Mouse (Mus musculus): ENCODE measurements around the gene Safb2. TPM values are rescaled to one million over a fixed set of nuclear protein-coding genes. Genes with fewer than 3 reads are reported as not detected.

The Safb2 gene
- polyA plus RNA-seq, 1 experiment from 2014 or later: 76.2 TPM

DNA sequence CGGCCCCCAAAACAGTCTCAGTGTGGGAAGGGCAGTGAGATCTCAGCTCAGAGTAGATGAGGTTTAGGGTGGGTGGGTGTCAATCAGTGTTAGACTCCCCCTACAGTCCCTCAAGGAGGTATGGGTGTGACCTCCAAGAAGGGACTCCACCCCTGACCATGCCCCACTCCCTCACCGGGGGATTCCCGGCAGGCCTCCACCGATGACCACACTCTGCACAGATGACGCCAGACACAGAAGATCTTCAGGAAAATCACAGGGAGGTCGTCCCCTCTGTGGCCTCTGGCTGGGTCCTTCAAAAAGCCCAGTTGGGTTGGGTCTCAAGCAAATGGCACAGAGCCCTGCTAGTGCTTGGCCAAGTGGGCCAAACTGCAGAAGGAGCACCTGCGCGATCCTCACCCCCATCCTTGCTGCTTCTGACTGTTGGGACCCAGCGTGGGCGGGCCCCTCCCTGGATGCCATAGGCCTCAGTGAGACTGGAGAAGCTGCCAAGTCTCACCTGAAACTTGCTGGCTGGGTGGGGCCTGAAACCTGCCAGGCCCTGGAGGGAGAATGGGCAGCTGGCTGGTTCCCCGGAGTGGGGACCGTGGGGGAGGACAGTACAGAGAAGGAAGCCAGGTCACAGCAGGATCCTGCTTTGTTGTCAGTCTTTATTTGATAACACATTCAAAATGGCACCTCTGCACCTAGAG lies 33.5 kb downstream of the Safb2 start:
- no peaks in the 10 kb centered on the region for H3K27me3 ChIP-seq
- no peak overlapping the region for H3K9ac ChIP-seq
- no peaks in the 10 kb centered on the region for H3K9me3 ChIP-seq
- ATAC-seq (ENCODE audit: low FRiP score): no peak
- no peaks in the 10 kb centered on the region for H3K36me3 ChIP-seq
- H3K4me3 ChIP-seq: no peak overlapping the region
- peak overlapping the region; percentile 92 for H3K27ac ChIP-seq
- peaks cover 52% of the 10 kb centered on the region for H3K4me1 ChIP-seq (replicated peaks)
- WGBS: 77% methylated on average over 12 of the region's 12 CpGs
- H3K4me2 ChIP-seq: no peak overlapping the region

- no peak overlapping the region for H3K9ac ChIP-seq
- no peak overlapping the region for H3K4me3 ChIP-seq
- no peaks in the 10 kb centered on the region for H3K9me3 ChIP-seq
- peaks cover 52% of the 10 kb centered on the region for H3K4me1 ChIP-seq (replicated peaks)
- 21% methylated on average over 4 of the region's 4 CpGs for WGBS
- no peak overlapping the region for H3K4me2 ChIP-seq
- H3K36me3 ChIP-seq: no peaks in the 10 kb centered on the region
- no peaks in the 10 kb centered on the region for H3K27me3 ChIP-seq
- no peak for ATAC-seq (ENCODE audit: low FRiP score)
- peak overlapping the region; percentile 52 for H3K27ac ChIP-seq
Observed at GRCm38 (mm10) chr17:56548605-56549105, 35.7 kb downstream of the Safb2 start.

DNA sequence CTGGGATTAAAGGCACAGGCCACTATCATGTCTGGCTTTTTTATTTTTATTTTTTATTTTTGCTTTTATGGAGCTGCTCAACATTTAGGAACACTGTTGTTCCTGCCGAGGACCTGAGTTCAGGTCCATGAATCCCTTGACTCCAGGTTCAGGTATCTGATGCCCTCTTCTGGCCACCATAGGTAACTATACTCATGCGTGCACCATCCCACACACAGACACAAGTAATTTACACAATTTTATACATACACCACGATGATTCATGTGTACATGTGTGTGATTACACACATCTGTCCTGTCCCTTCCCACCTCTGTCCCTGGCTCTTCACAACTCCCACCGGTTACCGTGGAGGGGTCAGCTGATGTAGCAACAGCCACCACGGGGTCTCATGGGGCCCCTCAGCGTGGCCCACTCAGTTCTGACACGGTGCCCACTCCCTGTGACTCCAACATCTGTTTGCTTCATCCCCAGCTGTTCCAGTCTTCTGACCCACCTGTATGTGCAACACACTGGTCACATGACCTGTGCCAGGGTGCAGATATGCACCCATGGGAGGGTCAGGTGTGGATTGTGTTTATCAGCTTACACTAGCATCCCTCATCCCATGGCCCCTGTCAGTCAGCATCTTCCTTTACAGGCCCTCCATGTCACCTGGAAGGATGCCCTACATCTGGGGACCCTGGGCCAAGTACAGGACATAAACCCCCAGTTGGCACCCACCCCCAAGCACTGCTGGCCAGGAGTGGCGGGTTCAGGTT lies 36.4 kb downstream of the Safb2 start:
- Histone ChIP-seq H3K36me3 (no peaks in the 10 kb centered on the region), H3K9ac (no peak overlapping the region), H3K4me2 (no peak overlapping the region), H3K27ac (peak overlapping the region; percentile 61), H3K27me3 (no peaks in the 10 kb centered on the region), H3K9me3 (no peaks in the 10 kb centered on the region), H3K4me1 (replicated peaks) (peaks cover 55% of the 10 kb centered on the region), H3K4me3 (no peak overlapping the region)
- 61% methylated on average over 9 of the region's 9 CpGs for WGBS
- no peak for ATAC-seq (ENCODE audit: low FRiP score)

DNA sequence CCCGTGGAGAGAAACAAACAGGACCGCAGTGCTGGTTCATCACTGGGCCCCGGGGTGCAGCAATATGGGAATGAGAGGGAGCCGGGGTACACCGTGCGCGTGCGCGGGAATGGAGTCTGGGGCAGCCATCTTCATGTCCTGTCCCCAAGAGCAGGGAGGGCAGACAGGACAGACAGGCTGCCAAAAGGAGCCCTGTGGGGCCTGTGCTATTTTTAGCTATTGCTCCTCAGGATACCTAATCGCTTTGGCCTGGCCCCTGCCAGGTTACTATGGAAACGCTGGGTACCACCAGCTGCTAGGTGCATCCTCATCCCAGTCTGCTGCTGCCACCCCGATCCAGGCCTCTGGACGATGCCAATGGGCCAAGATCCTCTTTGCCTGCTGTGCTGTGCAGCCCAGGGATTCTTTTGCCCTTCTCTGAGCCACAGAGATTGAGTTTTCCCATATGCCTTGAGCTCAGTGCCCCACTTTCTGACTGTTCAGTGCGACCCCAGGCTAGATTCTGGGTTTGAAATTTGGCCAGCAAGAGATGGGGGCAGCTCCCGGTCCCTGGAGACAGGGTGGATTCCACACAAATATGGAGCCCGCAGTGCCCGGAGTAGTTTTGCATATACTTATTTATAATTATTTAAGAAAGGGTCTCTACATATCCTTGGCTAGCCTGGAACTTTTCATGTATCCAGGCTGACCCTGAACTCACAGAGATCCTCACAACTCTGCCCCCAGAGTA lies 37.1 kb downstream of the Safb2 start:
- 50% methylated on average over 17 of the region's 17 CpGs for WGBS
- Histone ChIP-seq H3K4me3 (no peak overlapping the region), H3K9ac (0 out of 2 replicates have a peak overlapping the region, but pooled peaks have one; percentile 24), H3K9me3 (no peaks in the 10 kb centered on the region), H3K27ac (peak overlapping the region; percentile 61), H3K36me3 (no peaks in the 10 kb centered on the region), H3K27me3 (no peaks in the 10 kb centered on the region), H3K4me1 (replicated peaks) (peaks cover 56% of the 10 kb centered on the region), H3K4me2 (no peak overlapping the region)
- ATAC-seq (ENCODE audit: low FRiP score): no peak

- Histone ChIP-seq H3K9ac (0 out of 2 replicates have a peak overlapping the region, but pooled peaks have one; percentile 24), H3K4me2 (no peak overlapping the region), H3K4me3 (no peak overlapping the region), H3K4me1 (replicated peaks) (peaks cover 53% of the 10 kb centered on the region), H3K27me3 (no peaks in the 10 kb centered on the region), H3K36me3 (no peaks in the 10 kb centered on the region), H3K27ac (peak overlapping the region; percentile 61), H3K9me3 (no peaks in the 10 kb centered on the region)
- no peak for ATAC-seq (ENCODE audit: low FRiP score)
- WGBS: 86% methylated on average over 5 of the region's 5 CpGs
Observed at GRCm38 (mm10) chr17:56546576-56546975, 37.8 kb downstream of the Safb2 start.

- Histone ChIP-seq H3K4me2 (no peak overlapping the region), H3K9ac (no peak overlapping the region), H3K4me1 (replicated peaks) (peaks cover 47% of the 10 kb centered on the region), H3K27me3 (no peaks in the 10 kb centered on the region), H3K27ac (no peak overlapping the region), H3K36me3 (no peaks in the 10 kb centered on the region), H3K4me3 (no peak overlapping the region), H3K9me3 (no peaks in the 10 kb centered on the region)
- ATAC-seq (ENCODE audit: low FRiP score): no peak
- 86% methylated on average over 1 of the region's 1 CpGs for WGBS
Observed at GRCm38 (mm10) chr17:56545945-56546344, 38.4 kb downstream of the Safb2 start.

DNA sequence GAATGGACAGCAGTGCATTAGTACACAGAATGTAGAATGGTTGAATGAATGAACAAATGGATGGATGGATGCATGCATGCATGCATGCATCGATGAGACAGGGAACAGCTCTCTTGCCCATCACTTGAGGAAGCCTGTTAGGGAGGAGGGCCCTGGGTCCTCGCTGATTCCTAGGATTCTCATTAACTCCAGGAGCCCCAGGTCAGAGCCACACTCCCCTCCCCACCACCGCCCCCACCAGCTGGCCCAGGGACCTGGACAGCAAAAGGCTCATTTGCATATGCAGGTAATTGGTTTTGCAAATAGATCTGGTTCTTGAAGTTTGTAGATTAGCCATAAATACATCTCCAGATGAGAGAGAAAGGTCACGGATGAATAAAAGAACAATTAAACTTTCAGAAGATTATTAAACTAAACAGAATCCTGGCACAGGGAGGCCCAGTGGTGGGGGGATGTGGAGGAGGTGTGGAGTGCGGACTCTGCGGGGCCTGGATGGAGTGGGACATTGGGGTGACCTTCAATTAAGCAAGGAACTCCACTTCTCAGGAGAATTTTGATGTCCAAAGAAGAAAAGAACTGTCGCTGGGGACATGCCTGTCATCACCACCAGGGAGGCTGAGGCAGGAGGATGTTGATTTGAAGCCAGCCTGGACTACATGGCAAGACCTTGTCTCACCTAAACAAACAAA lies 39.5 kb downstream of the Safb2 start:
- Histone ChIP-seq H3K27ac (no peak overlapping the region), H3K4me1 (replicated peaks) (peaks cover 47% of the 10 kb centered on the region), H3K4me2 (no peak overlapping the region), H3K9me3 (no peaks in the 10 kb centered on the region), H3K9ac (no peak overlapping the region), H3K36me3 (no peaks in the 10 kb centered on the region), H3K4me3 (no peak overlapping the region), H3K27me3 (no peaks in the 10 kb centered on the region)
- WGBS: 68% methylated on average over 7 of the region's 7 CpGs
- no peak for ATAC-seq (ENCODE audit: low FRiP score)

GRCm38 (mm10) chr17:56543684-56544224 lies 40.6 kb downstream of the Safb2 start:
- no peak for ATAC-seq (ENCODE audit: low FRiP score)
- no peak overlapping the region for H3K9ac ChIP-seq
- WGBS: 74% methylated on average over 3 of the region's 3 CpGs
- no peak overlapping the region for H3K4me2 ChIP-seq
- H3K4me1 ChIP-seq (replicated peaks): peaks cover 54% of the 10 kb centered on the region
- H3K27me3 ChIP-seq: no peaks in the 10 kb centered on the region
- no peaks in the 10 kb centered on the region for H3K9me3 ChIP-seq
- no peak overlapping the region for H3K4me3 ChIP-seq
- H3K27ac ChIP-seq: no peak overlapping the region
- no peaks in the 10 kb centered on the region for H3K36me3 ChIP-seq

GRCm38 (mm10) chr17:56542736-56543135 lies 41.6 kb downstream of the Safb2 start:
- H3K27ac ChIP-seq: 0 out of 2 replicates have a peak overlapping the region, but pooled peaks have one; percentile 44
- H3K27me3 ChIP-seq: no peaks in the 10 kb centered on the region
- no peaks in the 10 kb centered on the region for H3K9me3 ChIP-seq
- H3K4me1 ChIP-seq (replicated peaks): peaks cover 52% of the 10 kb centered on the region
- no peak overlapping the region for H3K9ac ChIP-seq
- no peak overlapping the region for H3K4me3 ChIP-seq
- no peaks in the 10 kb centered on the region for H3K36me3 ChIP-seq
- WGBS: 35% methylated on average over 8 of the region's 8 CpGs
- ATAC-seq (ENCODE audit: low FRiP score): no peak
- no peak overlapping the region for H3K4me2 ChIP-seq

DNA sequence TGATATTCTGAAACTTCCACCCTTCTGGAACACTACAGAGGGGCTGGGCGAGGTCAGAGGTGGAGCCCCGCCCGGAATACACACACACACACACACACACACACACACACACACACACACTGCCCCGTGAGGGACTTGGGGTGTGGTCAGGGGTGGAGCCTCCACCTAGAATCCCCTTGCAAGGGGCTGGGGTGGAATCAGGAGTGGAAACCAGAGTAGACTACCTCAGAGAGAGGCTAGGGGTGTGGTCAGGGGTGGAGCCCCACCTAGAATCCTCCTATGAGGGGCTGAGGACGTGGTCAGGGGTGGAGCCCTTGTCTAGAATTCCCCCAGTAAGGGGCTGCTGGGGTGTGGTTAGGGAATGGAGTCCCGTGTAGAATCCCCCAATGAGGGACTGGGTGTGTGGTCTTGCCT lies 43.8 kb downstream of the Safb2 start:
- no peak for ATAC-seq (ENCODE audit: low FRiP score)
- no peak overlapping the region for H3K4me2 ChIP-seq
- peaks cover 53% of the 10 kb centered on the region for H3K4me1 ChIP-seq (replicated peaks)
- H3K36me3 ChIP-seq: no peaks in the 10 kb centered on the region
- no peaks in the 10 kb centered on the region for H3K27me3 ChIP-seq
- H3K9ac ChIP-seq: no peak overlapping the region
- no peak overlapping the region for H3K27ac ChIP-seq
- no peaks in the 10 kb centered on the region for H3K9me3 ChIP-seq
- 38% methylated on average over 6 of the region's 6 CpGs for WGBS
- H3K4me3 ChIP-seq: no peak overlapping the region

DNA sequence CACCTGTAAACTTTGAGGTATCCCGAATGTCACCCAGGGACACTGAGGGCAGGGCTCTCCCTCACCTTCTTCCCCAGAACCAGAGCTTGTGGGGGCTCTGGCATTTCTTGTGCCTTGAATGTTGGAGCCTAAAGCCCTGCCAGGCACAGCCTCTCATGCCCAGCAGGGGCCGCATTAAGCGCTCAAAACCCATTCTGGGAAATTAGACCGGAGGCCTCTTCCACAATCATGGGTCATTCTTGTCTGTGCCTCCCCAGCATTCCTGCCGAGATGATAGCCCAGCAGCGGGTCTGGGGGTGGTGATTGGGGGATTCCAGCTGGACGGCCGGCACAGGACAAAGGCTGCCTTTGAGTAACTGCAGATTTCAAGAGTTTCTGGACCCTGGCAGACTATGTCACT lies 46.5 kb downstream of the Safb2 start:
- no peaks in the 10 kb centered on the region for H3K27me3 ChIP-seq
- H3K36me3 ChIP-seq: no peaks in the 10 kb centered on the region
- peaks cover 52% of the 10 kb centered on the region for H3K4me1 ChIP-seq (replicated peaks)
- peak overlapping the region; percentile 71 for H3K27ac ChIP-seq
- no peak overlapping the region for H3K4me3 ChIP-seq
- 0 out of 2 replicates have a peak, but pooled peaks have one; percentile 19 for ATAC-seq (ENCODE audit: low FRiP score)
- no peak overlapping the region for H3K9ac ChIP-seq
- H3K4me2 ChIP-seq: no peak overlapping the region
- H3K9me3 ChIP-seq: no peaks in the 10 kb centered on the region
- 14% methylated on average over 8 of the region's 8 CpGs for WGBS

All from hindbrain, embryonic 13.5 days (tissue).